Mouse (Mus musculus): Measurements from ENCODE around the gene Mast4.
"Not testable (repeated sequence)": the region's sequence is repeated elsewhere in the genome, so short reads cannot be mapped to it uniquely, and the experiment has no call there.

The Mast4 gene

DNA sequence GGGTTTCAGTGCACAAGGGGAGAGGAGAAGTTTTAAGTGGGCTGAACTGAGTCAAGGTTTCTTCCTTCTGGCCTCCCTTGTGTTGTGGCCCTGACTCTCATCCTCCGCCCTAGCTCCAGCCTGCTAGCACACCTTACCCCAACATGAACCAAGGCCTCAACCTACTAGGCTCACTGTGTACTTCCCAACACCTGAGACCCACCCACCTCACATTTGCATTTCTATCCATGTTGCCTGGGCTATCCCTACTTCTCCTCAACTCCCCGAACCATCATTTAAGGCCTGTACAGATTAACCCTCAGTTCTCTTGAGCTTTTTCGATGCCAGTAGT lies 589.1 kb downstream of the Mast4 start:
- DNase-seq (ENCODE audit: low read depth) = no peak

DNA sequence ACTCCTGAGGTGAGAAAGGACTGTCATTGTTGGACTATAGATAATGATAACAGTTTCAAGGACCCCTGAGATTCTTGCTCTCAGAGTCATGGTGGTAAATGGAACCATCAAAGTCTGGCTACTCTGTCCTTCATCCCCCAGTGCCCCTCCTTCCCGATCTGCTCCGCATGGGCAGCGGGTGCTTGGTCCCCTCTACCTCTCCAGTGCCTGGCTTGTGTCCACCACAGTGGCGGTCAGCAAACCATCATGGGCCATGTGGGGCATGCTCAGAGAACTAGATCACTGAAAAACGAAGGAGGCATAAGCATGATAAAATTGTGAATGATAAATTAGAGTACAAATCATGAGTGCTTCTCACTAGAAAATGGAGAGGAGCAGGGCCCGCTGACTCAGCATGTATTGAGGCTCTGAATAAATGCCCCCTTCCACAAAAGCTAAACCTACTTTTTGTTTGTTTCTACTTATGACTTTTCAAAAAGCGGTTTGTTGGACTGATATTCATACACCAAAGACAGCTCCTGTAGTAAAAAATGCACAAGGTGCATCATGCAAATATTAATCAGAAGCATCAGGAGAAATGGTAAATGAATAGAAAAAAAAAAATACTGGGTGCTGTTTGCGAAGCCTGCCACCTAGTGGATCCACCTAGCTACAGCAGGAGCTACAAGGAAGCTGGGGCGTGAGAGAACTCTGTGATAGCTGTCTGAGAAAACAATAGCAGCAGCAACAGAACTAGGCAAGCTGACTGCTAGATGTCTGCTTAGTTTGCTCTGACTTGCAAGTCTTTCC lies 589.6 kb downstream of the Mast4 start:
- DNase-seq (ENCODE audit: low read depth) = peak; percentile 52

DNA sequence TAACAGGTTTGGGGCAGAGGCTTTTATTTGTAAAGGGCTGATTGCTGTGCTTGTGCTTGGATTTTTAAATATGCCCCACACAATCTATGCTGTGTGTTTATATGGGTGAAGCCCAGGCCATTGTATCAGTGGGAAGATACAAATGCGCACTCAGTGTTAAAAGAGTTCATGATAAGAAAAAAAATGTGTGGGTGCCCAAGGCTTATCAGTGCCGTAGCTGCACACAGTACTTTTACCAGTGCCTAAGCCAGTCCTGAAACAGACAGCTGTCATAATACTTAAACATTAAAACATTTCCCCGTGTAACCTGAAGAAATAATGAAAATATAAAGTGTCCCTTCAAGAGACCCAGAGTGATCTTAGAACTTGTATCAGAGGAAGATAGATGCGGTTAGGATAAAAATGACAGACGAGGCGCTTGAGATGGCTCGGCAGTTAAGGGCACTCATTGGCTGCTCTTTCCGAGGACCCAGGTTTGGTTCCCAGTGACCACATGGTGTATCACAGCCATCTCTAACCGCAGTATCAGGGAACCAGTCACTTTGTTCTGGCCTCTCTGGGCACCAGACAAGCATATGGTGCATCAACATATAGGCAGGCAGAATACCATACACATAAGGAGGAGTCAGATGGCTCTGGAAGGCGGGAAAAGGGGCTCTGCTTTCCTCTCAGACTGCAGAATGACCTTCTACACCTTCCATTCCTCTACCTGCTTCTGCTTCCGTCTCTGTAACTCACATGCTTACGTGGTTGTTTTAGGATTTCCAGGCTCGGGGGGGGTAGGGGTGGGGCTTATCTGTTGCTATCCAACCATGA lies 594.4 kb downstream of the Mast4 start:
- DNase-seq (ENCODE audit: low read depth) = no peak

DNA sequence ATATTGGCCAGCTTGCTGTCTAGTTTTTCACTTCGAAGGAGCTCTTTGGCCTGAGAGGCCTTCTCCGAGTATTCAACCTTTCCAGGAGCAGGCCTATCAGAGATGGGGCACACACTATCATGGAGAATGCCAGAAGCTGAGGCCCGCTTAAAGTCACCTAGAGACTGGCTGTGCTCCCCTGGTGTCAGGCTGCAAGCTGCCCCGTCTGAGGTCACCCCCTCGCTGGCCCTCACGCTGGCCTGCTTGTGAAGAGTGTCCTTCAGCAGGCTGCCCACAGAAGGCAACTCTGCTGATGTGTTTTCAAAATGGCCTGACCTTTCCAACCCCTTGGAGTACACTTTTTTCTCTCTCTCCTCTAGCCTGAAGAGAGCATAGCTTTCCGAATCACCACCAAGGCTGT lies 596.5 kb downstream of the Mast4 start:
- DNase-seq (ENCODE audit: low read depth) = no peak

GRCm38 (mm10) chr13:102733063-102733462 lies 601.2 kb downstream of the Mast4 start:
- no peak for DNase-seq (ENCODE audit: low read depth)

- DNase-seq (ENCODE audit: low read depth) = not testable (repeated sequence)
Observed at GRCm38 (mm10) chr13:102728951-102729350, 605.3 kb downstream of the Mast4 start.

- DNase-seq (ENCODE audit: low read depth) = no peak
Observed at GRCm38 (mm10) chr13:102728035-102728434, 606.3 kb downstream of the Mast4 start.

DNA sequence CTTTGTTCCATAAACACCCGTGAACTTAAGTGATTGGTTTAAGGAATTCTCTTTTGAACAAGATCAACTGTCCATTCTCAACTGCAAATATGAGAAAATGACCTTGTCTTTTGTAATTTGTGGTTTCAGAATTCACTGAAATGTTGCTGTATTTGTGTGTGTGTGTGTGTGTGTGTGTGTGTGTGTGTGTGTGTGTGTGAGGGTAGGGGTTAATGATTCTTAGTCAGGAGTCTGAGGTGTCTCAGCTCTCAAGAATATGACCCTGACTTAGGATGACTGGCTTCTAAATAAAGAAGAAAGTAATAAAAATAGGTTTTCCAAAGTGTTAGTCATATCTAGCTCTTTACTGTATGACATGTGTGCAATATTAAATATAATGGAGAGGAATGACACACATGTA lies 607.4 kb downstream of the Mast4 start:
- DNase-seq (ENCODE audit: low read depth) = no peak

DNA sequence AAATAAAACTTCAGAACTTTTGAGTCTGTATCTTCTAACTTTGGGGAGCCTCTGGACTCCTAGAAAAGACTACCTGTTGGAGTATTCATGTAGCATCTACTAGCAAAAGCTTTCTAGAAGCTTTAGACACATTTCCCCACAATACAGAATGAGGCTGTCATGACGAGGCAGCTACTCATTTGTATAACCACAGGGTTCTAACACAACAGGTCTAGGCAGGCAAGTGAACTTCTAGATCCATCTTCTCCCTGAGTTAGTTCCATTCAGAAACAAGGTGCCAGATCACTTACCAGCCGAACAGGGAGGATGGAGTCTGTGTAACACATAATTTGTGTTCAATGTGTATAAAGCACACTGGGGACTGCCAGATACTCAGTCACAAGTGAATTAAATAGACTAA lies 608.4 kb downstream of the Mast4 start:
- DNase-seq (ENCODE audit: low read depth) = no peak

- no peak for DNase-seq (ENCODE audit: low read depth)
Observed at GRCm38 (mm10) chr13:102725416-102725815, 608.9 kb downstream of the Mast4 start.

- DNase-seq (ENCODE audit: low read depth) = no peak
Observed at GRCm38 (mm10) chr13:102716973-102717372, 617.3 kb downstream of the Mast4 start.

- DNase-seq (ENCODE audit: low read depth) = no peak
Observed at GRCm38 (mm10) chr13:102700744-102701143, 633.6 kb downstream of the Mast4 start.

GRCm38 (mm10) chr13:102700176-102700575 lies 634.1 kb downstream of the Mast4 start:
- no peak for DNase-seq (ENCODE audit: low read depth)

- DNase-seq (ENCODE audit: low read depth) = no peak
Observed at GRCm38 (mm10) chr13:102698751-102699323, 635.5 kb downstream of the Mast4 start.

- DNase-seq (ENCODE audit: low read depth) = no peak
Observed at GRCm38 (mm10) chr13:102698335-102698734, 636.0 kb downstream of the Mast4 start.

GRCm38 (mm10) chr13:102695121-102695905 lies 639.0 kb downstream of the Mast4 start:
- no peak for DNase-seq (ENCODE audit: low read depth)

DNA sequence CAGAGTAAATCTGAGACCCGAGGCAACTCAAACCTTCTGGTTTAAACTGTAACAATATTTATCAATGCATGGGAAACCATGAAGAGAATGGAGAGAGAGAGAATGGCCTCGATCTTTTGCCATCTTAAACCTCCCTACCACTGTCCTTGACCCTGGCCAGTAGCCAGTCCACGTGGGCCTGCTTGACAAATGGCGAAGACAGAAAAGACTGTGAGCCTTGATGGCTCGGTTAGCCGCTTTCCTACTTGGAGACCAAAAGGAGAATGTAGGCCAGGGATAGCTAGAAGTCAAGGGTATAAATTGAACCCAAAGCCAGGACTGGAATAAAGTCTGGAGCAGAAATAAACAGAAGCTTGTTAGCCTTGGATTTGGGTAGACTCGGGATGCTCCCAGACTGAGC lies 640.1 kb downstream of the Mast4 start:
- no peak for DNase-seq (ENCODE audit: low read depth)

DNA sequence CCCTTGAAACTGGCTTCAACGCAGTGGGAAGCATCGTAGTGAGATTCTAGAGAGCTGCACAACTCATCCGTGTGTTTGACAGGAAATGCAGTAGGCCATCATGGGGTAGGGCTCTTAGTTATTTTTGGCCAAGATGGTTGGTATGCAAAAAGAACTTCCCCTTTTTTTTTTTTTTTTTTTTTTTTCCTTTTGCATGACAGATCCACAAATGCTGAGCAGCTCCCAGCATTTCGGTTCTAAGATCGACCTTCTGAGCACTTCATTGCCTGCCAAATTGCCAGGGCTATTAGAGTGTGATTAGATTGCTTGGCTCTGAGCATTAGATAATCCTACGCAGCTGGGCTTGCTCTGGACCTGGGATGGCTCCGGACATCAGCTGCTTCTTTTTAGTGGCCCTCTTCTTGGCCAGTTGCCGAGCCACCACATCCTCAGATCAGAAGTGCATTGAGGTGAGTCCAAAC lies 640.9 kb downstream of the Mast4 start, which contains the start of gene Cd180:
Cd180 (plus strand) TSS at position 218 of the 461 bp plus-strand sequence.
- no peak for DNase-seq (ENCODE audit: low read depth)

DNA sequence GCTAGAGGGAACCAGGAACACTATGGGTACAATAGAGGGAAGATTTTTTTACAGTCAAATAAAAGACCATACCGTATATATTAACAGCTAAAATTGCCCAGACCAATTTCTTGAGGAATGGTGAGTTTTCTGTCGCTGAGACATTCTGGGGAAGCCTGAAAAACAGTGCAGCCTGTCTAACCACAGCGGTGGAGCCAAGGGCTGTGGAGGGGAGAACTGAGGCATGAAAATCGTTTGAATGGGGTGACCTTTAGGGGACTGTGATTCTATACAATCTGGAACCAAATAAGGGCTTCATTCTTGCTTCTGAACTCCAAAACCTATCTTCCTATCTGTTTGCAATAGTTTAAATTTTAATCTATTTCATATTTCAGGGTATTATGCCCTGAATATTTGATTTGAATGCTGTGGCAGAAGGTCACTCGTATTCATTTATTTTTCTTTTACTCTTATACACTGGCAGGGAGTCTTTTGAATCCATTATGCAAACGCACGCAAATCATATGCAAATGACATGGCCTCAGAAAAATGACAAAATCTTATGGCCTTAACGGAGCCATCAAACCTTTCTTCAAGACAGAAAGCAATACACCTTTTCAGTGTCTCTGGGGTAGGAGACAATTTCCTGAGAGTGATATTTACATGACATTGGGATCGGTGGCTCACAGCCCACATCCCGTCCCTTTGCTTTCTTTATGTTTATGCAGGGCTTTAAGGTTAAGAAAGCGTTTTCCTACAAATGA lies 642.7 kb downstream of the Mast4 start:
- DNase-seq (ENCODE audit: low read depth) = no peak

DNA sequence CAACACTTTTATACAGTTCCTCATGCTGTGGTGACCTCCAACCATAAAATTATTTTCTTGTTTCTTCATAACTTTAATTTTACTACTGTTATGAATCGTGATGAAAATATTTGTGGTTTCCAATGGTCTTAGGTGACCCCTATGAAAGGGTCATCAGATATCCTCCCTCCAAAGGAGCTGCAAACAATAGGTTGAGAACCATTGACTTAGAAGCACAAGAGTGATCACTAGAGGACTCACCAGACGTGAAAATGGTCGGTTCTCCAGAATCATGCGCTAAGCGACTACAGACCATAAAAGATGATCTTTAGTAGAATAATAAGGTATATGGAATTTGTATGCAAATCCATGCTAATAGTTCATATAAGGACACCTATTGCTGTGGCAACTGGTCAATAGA lies 644.1 kb downstream of the Mast4 start:
- no peak for DNase-seq (ENCODE audit: low read depth)

Measured in naive thymus-derived CD4-positive, alpha-beta T cell, adult 2 months (primary cell).